Mouse (Mus musculus): ENCODE data around the gene Dnaaf1. TPM values are rescaled to one million over a fixed set of nuclear protein-coding genes. Genes with fewer than 3 reads are reported as not detected.

Gene Dnaaf1
- polyA plus RNA-seq, 1 experiment from 2014 or later = 0.23 TPM

- Histone ChIP-seq H3K27ac (ENCODE audit: poor library complexity, severe bottlenecking) (no peak overlapping the region), H3K27me3 (replicated peaks) (peaks cover 21% of the 10 kb centered on the region; the same call in 1 of the 2 replicates), H3K4me1 (replicated peaks) (peaks cover 16% of the 10 kb centered on the region), H3K4me2 (no peak overlapping the region), H3K4me3 (no peak overlapping the region), H3K9ac (no peak overlapping the region), H3K36me3 (no peaks in the 10 kb centered on the region), H3K9me3 (replicated peaks) (no peaks in the 10 kb centered on the region)
- no peak for ATAC-seq (ENCODE audit: insufficient number of reproducible peaks, low FRiP score)
- 86% methylated on average over 8 of the region's 8 CpGs for WGBS
Observed at GRCm38 (mm10) chr8:119623061-119623460, 48.0 kb downstream of the Dnaaf1 start.

- ATAC-seq (ENCODE audit: insufficient number of reproducible peaks, low FRiP score) = no peak
- 82% methylated on average over 1 of the region's 1 CpGs for WGBS
- no peak overlapping the region for H3K4me2 ChIP-seq
- H3K27ac ChIP-seq (ENCODE audit: poor library complexity, severe bottlenecking) = no peak overlapping the region
- H3K4me1 ChIP-seq (replicated peaks) = peaks cover 16% of the 10 kb centered on the region
- no peak overlapping the region for H3K4me3 ChIP-seq
- H3K9ac ChIP-seq = no peak overlapping the region
- H3K36me3 ChIP-seq = no peaks in the 10 kb centered on the region
- H3K27me3 ChIP-seq (replicated peaks) = peaks cover 21% of the 10 kb centered on the region; the same call in 1 of the 2 replicates
- no peaks in the 10 kb centered on the region for H3K9me3 ChIP-seq (replicated peaks)
Observed at GRCm38 (mm10) chr8:119623744-119624143, 48.7 kb downstream of the Dnaaf1 start.

- ATAC-seq (ENCODE audit: insufficient number of reproducible peaks, low FRiP score) = no peak
- no peaks in the 10 kb centered on the region for H3K9me3 ChIP-seq (replicated peaks)
- H3K9ac ChIP-seq = no peak overlapping the region
- no peak overlapping the region for H3K27ac ChIP-seq (ENCODE audit: poor library complexity, severe bottlenecking)
- peaks cover 16% of the 10 kb centered on the region for H3K4me1 ChIP-seq (replicated peaks)
- H3K27me3 ChIP-seq (replicated peaks) = peaks cover 24% of the 10 kb centered on the region
- no peaks in the 10 kb centered on the region for H3K36me3 ChIP-seq
- WGBS = 86% methylated on average over 7 of the region's 7 CpGs
- no peak overlapping the region for H3K4me3 ChIP-seq
- no peak overlapping the region for H3K4me2 ChIP-seq
Observed at GRCm38 (mm10) chr8:119624916-119625315, 49.9 kb downstream of the Dnaaf1 start.

GRCm38 (mm10) chr8:119625788-119626187 lies 50.8 kb downstream of the Dnaaf1 start:
- Histone ChIP-seq H3K36me3 (no peaks in the 10 kb centered on the region), H3K4me1 (replicated peaks) (peaks cover 9% of the 10 kb centered on the region), H3K9ac (no peak overlapping the region), H3K27ac (ENCODE audit: poor library complexity, severe bottlenecking) (no peak overlapping the region), H3K4me2 (no peak overlapping the region), H3K9me3 (replicated peaks) (no peaks in the 10 kb centered on the region), H3K4me3 (no peak overlapping the region), H3K27me3 (replicated peaks) (peaks cover 27% of the 10 kb centered on the region)
- ATAC-seq (ENCODE audit: insufficient number of reproducible peaks, low FRiP score) = no peak
- WGBS = 66% methylated on average over 22 of the region's 22 CpGs

GRCm38 (mm10) chr8:119627199-119627598 lies 52.2 kb downstream of the Dnaaf1 start:
- Histone ChIP-seq H3K36me3 (no peaks in the 10 kb centered on the region), H3K27ac (ENCODE audit: poor library complexity, severe bottlenecking) (no peak overlapping the region), H3K27me3 (replicated peaks) (peaks cover 37% of the 10 kb centered on the region), H3K4me2 (no peak overlapping the region), H3K9me3 (replicated peaks) (no peaks in the 10 kb centered on the region), H3K4me1 (replicated peaks) (no peaks in the 10 kb centered on the region; the same call in 1 of the 2 replicates), H3K4me3 (no peak overlapping the region), H3K9ac (no peak overlapping the region)
- ATAC-seq (ENCODE audit: insufficient number of reproducible peaks, low FRiP score) = no peak
- 70% methylated on average over 7 of the region's 7 CpGs for WGBS

- Histone ChIP-seq H3K36me3 (no peaks in the 10 kb centered on the region), H3K4me1 (replicated peaks) (no peaks in the 10 kb centered on the region; the same call in 1 of the 2 replicates), H3K4me2 (no peak overlapping the region), H3K4me3 (no peak overlapping the region), H3K27ac (ENCODE audit: poor library complexity, severe bottlenecking) (no peak overlapping the region), H3K9ac (no peak overlapping the region), H3K9me3 (replicated peaks) (no peaks in the 10 kb centered on the region), H3K27me3 (replicated peaks) (peaks cover 43% of the 10 kb centered on the region)
- 40% methylated on average over 10 of the region's 10 CpGs for WGBS
- ATAC-seq (ENCODE audit: insufficient number of reproducible peaks, low FRiP score) = peak; percentile 37; the same call in 1 of the 2 replicates
Observed at GRCm38 (mm10) chr8:119627613-119628359, 52.8 kb downstream of the Dnaaf1 start.

GRCm38 (mm10) chr8:119630841-119631240 lies 55.8 kb downstream of the Dnaaf1 start:
- 60% methylated on average over 3 of the region's 3 CpGs for WGBS
- Histone ChIP-seq H3K36me3 (no peaks in the 10 kb centered on the region), H3K9me3 (replicated peaks) (no peaks in the 10 kb centered on the region), H3K4me1 (replicated peaks) (peaks cover 12% of the 10 kb centered on the region), H3K9ac (no peak overlapping the region), H3K27ac (ENCODE audit: poor library complexity, severe bottlenecking) (no peak overlapping the region), H3K27me3 (replicated peaks) (peaks cover 53% of the 10 kb centered on the region), H3K4me3 (no peak overlapping the region), H3K4me2 (no peak overlapping the region)
- no peak for ATAC-seq (ENCODE audit: insufficient number of reproducible peaks, low FRiP score)

- ATAC-seq (ENCODE audit: insufficient number of reproducible peaks, low FRiP score) = no peak
- Histone ChIP-seq H3K9ac (no peak overlapping the region), H3K27ac (ENCODE audit: poor library complexity, severe bottlenecking) (no peak overlapping the region), H3K27me3 (replicated peaks) (peaks cover 58% of the 10 kb centered on the region), H3K4me1 (replicated peaks) (peaks cover 19% of the 10 kb centered on the region), H3K9me3 (replicated peaks) (no peaks in the 10 kb centered on the region), H3K4me3 (no peak overlapping the region), H3K4me2 (no peak overlapping the region), H3K36me3 (no peaks in the 10 kb centered on the region)
- WGBS = 79% methylated on average over 9 of the region's 9 CpGs
Observed at GRCm38 (mm10) chr8:119632246-119632645, 57.2 kb downstream of the Dnaaf1 start.

- H3K4me3 ChIP-seq = no peak overlapping the region
- no peaks in the 10 kb centered on the region for H3K9me3 ChIP-seq (replicated peaks)
- no peaks in the 10 kb centered on the region for H3K36me3 ChIP-seq
- ATAC-seq (ENCODE audit: insufficient number of reproducible peaks, low FRiP score) = no peak
- no peak overlapping the region for H3K9ac ChIP-seq
- H3K27ac ChIP-seq (ENCODE audit: poor library complexity, severe bottlenecking) = no peak overlapping the region
- peaks cover 19% of the 10 kb centered on the region for H3K4me1 ChIP-seq (replicated peaks)
- 45% methylated on average over 29 of the region's 29 CpGs for WGBS
- H3K4me2 ChIP-seq = peak overlapping the region; percentile 42
- H3K27me3 ChIP-seq (replicated peaks) = peaks cover 58% of the 10 kb centered on the region
Observed at GRCm38 (mm10) chr8:119632909-119633308, 57.9 kb downstream of the Dnaaf1 start.

GRCm38 (mm10) chr8:119634616-119635336 lies 59.7 kb downstream of the Dnaaf1 start:
- ATAC-seq (ENCODE audit: insufficient number of reproducible peaks, low FRiP score) = no peak
- H3K4me1 ChIP-seq (replicated peaks) = peaks cover 19% of the 10 kb centered on the region
- H3K27me3 ChIP-seq (replicated peaks) = peaks cover 56% of the 10 kb centered on the region
- no peak overlapping the region for H3K27ac ChIP-seq (ENCODE audit: poor library complexity, severe bottlenecking)
- WGBS = 38% methylated on average over 14 of the region's 14 CpGs
- no peaks in the 10 kb centered on the region for H3K9me3 ChIP-seq (replicated peaks)
- H3K36me3 ChIP-seq = no peaks in the 10 kb centered on the region
- H3K4me2 ChIP-seq = no peak overlapping the region
- no peak overlapping the region for H3K4me3 ChIP-seq
- H3K9ac ChIP-seq = no peak overlapping the region

- H3K9ac ChIP-seq = no peak within 1 kb of the TSS
- peaks cover 52% of the 10 kb centered on the region for H3K27me3 ChIP-seq (replicated peaks)
- H3K36me3 ChIP-seq = no peaks in the 10 kb centered on the region
- H3K4me1 ChIP-seq (replicated peaks) = peaks cover 19% of the 10 kb centered on the region
- H3K27ac ChIP-seq (ENCODE audit: poor library complexity, severe bottlenecking) = no peak within 1 kb of the TSS
- H3K9me3 ChIP-seq (replicated peaks) = no peaks in the 10 kb centered on the region
- no peak within 1 kb of the TSS for H3K4me2 ChIP-seq
- no peak within 1 kb of the TSS for H3K4me3 ChIP-seq
- ATAC-seq (ENCODE audit: insufficient number of reproducible peaks, low FRiP score) = 0 out of 2 replicates have a peak, but pooled peaks have one; percentile 9
- 27% methylated on average over 6 of the region's 6 CpGs for WGBS
Observed at GRCm38 (mm10) chr8:119635378-119635777, 60.3 kb downstream of the Dnaaf1 start, which contains the start of gene Kcng4. Gene Kcng4, minus strand, starts transcription at chr8:119635680.
